Mouse (Mus musculus) ES-Bruce4 (cell line): ENCODE results near the gene Pcdh19.

Experiments used
- CTCF ChIP-seq: IDR thresholded peaks from one replicate; pipeline ENCODE4 v1.8.1; 2011; ENCODE audit warnings: low read depth, low read length
- EP300 ChIP-seq: IDR thresholded peaks from 2 replicates; pipeline ENCODE4 v1.6.1; 2011; ENCODE audit warnings: low read depth, low read length; ENCODE audit not compliant: insufficient read depth
- POLR2A ChIP-seq: IDR thresholded peaks from one replicate; pipeline ENCODE4 v1.8.1; 2011; ENCODE audit warnings: low read length; ENCODE audit not compliant: insufficient read depth

DNA sequence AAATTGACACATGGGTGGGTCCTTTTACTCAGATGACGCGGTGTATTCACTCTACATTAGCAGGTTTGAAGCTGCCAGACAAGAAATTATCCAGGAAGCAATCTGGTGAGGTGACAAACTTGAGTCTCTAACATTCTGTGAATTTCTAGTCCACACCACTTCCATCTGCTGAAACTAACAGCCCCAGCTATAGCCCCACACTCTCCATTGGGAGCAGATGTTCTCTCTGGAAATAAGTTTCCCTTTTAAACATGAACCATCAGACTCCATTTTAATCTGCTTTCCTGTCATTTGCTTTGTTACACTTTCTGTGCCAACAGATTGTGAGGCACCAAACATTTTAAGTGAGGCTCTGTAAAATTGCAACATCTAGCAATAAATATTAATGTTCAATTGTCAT lies 123.4 kb downstream of the Pcdh19 start:
- TF ChIP-seq POLR2A (no peak), CTCF (no peak), EP300 (no peak)
